Mouse (Mus musculus) midbrain, embryonic 13.5 days (tissue): ENCODE measurements around the gene Tceanc2. TPM values are rescaled to one million over a fixed set of nuclear protein-coding genes. Genes with fewer than 3 reads are reported as not detected.

Experiments used
- ATAC-seq: fragments of 200-750 bp; cut with Nextera tagmentation; 2 replicates; pipeline ENCODE4 v1.8.0; 2017; ENCODE audit warnings: mild to moderate bottlenecking, moderate TSS enrichment, moderate library complexity
- H3K27ac ChIP-seq: fragments of 300-500 bp; sonication (generic); 2 replicates; pipeline ENCODE4 v1.5.1; 2015; ENCODE audit warnings: inconsistent platforms, mild to moderate bottlenecking, moderate library complexity
- H3K27me3 ChIP-seq: fragments of 300-500 bp; sonication (generic); 2 replicates; pipeline ENCODE4 v1.6.1; 2015; ENCODE audit warnings: mild to moderate bottlenecking, inconsistent platforms
- H3K36me3 ChIP-seq: fragments of 300-500 bp; sonication (generic); 2 replicates; pipeline ENCODE4 v1.6.1; 2015; ENCODE audit warnings: mild to moderate bottlenecking, inconsistent platforms
- H3K4me1 ChIP-seq: fragments of 300-500 bp; sonication (generic); replicated peaks from 2 replicates; pipeline ENCODE4 v1.6.1; 2015; ENCODE audit warnings: inconsistent platforms
- H3K4me2 ChIP-seq: fragments of 300-500 bp; sonication (generic); replicated peaks from 2 replicates; pipeline ENCODE4 v1.6.1; 2015; ENCODE audit warnings: moderate library complexity, mild to moderate bottlenecking, inconsistent platforms
- H3K4me3 ChIP-seq: fragments of 300-500 bp; sonication (generic); replicated peaks from 2 replicates; pipeline ENCODE4 v1.5.1; 2015; ENCODE audit warnings: mild to moderate bottlenecking, inconsistent platforms
- H3K9ac ChIP-seq: fragments of 300-500 bp; sonication (generic); replicated peaks from 2 replicates; pipeline ENCODE4 v1.6.1; 2015; ENCODE audit warnings: mild to moderate bottlenecking, inconsistent platforms
- H3K9me3 ChIP-seq: fragments of 300-500 bp; sonication (generic); 2 replicates; pipeline ENCODE4 v1.6.1; 2016; ENCODE audit warnings: mild to moderate bottlenecking, inconsistent platforms
- WGBS: fragments of 180-500 bp; shearing (Covaris S2); methylation state at CpG from one replicate; pipeline ENCODE4 v1.1.7; 2015; 5-methylcytosine and 5-hydroxymethylcytosine counted together
- polyA plus RNA-seq: library from polyadenylated mRNA; unstranded; fragments of >200 nt; fragmentation: Nextera tagmentation; extraction: Ambion mirVana; gene quantifications from 2 replicates; pipeline ENCODE4 v1.2.1, GENCODE M21; 2015

Tceanc2 gene
- polyA plus RNA-seq, 1 experiment from 2014 or later = 28.4 TPM

DNA sequence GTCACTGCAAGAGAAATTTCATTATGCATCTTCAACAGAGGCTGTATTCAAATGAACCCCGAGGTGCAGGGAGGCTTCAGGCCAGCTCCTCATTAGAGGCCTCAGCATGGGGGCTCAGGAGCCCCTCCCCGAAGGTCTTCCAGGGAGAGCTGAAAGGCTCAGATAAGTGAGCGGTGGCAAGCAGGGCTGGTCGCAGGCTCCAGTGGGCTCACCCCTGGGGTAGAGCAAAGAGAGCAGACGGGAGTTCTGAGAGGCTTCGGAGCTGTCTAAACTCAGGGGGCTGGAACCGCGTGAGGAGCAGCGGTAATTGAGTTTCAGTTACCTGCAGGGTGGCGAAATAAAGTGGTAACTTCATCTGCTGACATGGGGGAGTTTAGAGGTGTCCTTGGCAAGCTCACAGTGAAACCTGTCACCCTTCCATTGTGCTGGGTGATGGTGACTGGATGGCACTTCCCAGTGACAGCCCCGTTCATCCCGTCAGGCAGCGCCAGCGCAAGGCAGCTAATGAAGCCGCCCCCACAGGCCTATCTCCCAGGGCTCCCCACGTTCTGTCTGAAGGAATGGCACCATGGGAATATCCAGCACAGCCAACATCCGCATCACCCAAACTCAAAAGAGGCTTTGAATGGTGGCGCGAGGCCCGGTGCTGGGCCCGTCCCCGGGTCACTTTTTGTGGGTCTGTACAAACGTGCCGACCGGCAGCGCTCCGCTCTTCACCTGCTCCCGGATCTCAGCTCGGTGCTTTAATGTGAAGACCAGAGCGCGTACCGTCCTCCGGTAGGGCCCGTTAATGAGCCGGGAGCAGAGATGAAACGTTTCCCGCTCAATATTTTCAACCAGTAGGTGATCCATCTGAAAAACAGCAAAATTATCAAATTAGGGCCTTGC is 39.7 kb downstream of the Tceanc2 start:
- no peaks in the 10 kb centered on the region for H3K27me3 ChIP-seq
- peaks cover 65% of the 10 kb centered on the region for H3K4me1 ChIP-seq
- no peak overlapping the region for H3K4me3 ChIP-seq
- ATAC-seq = peak; percentile 76
- H3K4me2 ChIP-seq = peak overlapping the region; percentile 27
- WGBS = 28% methylated on average over 37 of the region's 37 CpGs
- H3K36me3 ChIP-seq = no peaks in the 10 kb centered on the region
- peak overlapping the region; percentile 86 for H3K27ac ChIP-seq
- H3K9me3 ChIP-seq = no peaks in the 10 kb centered on the region
- H3K9ac ChIP-seq = peak overlapping the region; percentile 29; the same call in 1 of the 2 replicates

DNA sequence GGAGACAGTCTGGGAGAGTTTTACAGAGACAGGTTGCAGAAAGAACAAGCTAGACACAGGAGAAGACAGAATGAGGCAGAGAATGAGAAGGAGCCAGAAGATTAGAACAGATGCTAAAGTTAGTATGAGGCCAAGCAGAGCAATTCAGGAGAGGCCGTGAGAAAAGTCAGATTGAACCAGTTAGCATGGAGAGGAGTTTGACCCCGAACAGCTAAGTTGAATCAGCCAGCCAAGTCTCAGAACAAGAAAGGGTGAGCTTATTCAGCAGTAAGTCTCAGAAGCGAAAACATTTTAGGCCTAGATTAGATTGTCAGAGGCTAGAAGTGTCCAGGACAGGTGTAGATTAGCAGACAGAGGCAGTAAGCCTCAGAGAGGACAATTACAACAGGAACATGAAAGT is 42.4 kb downstream of the Tceanc2 start:
- no peak overlapping the region for H3K4me2 ChIP-seq
- no peak overlapping the region for H3K9ac ChIP-seq
- no peaks in the 10 kb centered on the region for H3K36me3 ChIP-seq
- H3K4me3 ChIP-seq = no peak overlapping the region
- H3K27ac ChIP-seq = no peak overlapping the region
- H3K4me1 ChIP-seq = peaks cover 55% of the 10 kb centered on the region
- ATAC-seq = no peak
- WGBS = 43% methylated on average over 3 of the region's 3 CpGs
- no peaks in the 10 kb centered on the region for H3K27me3 ChIP-seq
- no peaks in the 10 kb centered on the region for H3K9me3 ChIP-seq

DNA sequence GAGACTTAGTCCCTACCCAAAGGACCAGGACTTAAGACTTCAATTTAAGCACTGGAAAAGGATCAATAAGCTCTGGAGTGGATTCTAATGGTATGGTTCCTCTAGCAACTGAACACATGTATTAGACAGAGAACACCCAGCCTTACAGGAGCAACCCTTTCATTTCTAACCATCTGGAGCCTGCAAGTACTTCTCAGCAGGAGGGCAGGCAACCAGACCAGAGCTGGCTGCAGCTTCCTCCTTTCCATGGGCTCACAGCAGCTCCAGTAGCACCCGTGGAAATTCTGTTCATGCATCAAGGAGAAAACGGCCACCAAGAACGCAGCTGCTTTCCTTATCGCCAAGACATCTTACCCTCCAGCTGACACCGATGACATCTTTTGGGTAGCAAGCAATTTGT is 43.3 kb downstream of the Tceanc2 start:
- Histone ChIP-seq H3K27ac (no peak overlapping the region), H3K27me3 (no peaks in the 10 kb centered on the region), H3K4me1 (peaks cover 56% of the 10 kb centered on the region), H3K9me3 (no peaks in the 10 kb centered on the region), H3K9ac (no peak overlapping the region), H3K4me2 (no peak overlapping the region), H3K4me3 (no peak overlapping the region), H3K36me3 (no peaks in the 10 kb centered on the region)
- WGBS = 87% methylated on average over 5 of the region's 5 CpGs
- ATAC-seq = no peak

DNA sequence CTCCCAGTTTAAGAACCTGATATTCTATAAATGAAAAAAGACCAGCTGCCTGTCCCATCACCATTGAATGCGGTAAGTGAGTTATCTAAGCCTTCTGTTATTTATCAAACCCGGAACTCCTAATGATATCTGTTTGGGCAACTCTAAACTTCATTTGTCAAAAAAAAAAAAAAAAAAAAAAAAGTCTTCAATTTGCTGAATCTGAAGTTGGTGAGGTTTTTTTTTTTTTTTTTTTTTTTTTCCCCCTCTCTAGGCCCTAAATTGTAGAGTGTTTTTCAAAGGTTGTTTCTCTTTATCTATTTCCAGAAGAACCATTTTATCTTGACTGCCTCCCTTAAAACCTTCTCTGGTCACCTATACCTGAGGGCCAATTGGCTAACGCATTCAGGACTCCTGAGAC is 44.0 kb downstream of the Tceanc2 start:
- H3K4me1 ChIP-seq = peaks cover 56% of the 10 kb centered on the region
- WGBS = 94% methylated on average over 3 of the region's 3 CpGs
- ATAC-seq = no peak

DNA sequence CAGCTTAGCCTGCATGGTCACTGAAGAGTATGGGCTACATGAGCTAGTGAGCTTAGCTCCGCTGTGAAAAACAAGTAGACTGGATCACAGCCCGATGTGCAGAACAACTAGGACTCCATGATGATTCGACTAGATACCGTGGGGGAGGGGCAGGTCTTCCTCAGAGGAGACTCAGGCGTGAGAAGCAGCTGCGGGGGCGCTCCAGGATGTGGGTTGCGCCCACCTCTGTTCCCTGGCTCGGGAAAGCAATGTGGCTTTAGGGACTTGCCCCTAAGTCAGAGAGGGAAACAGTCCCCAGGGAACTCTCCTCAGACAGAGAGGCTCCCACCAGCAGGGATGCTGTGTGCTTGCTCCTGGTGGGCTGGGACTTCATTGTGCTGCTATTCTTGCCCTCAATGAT is 48.4 kb downstream of the Tceanc2 start:
- no peak for ATAC-seq
- WGBS = 19% methylated on average over 9 of the region's 9 CpGs

More for the DNA sequence above, 44.0 kb downstream of the Tceanc2 start:
- no peaks in the 10 kb centered on the region for H3K36me3 ChIP-seq
- no peak overlapping the region for H3K9ac ChIP-seq
- no peaks in the 10 kb centered on the region for H3K27me3 ChIP-seq
- H3K4me2 ChIP-seq = no peak overlapping the region
- H3K4me3 ChIP-seq = no peak overlapping the region
- H3K27ac ChIP-seq = no peak overlapping the region
- H3K9me3 ChIP-seq = no peaks in the 10 kb centered on the region

DNA sequence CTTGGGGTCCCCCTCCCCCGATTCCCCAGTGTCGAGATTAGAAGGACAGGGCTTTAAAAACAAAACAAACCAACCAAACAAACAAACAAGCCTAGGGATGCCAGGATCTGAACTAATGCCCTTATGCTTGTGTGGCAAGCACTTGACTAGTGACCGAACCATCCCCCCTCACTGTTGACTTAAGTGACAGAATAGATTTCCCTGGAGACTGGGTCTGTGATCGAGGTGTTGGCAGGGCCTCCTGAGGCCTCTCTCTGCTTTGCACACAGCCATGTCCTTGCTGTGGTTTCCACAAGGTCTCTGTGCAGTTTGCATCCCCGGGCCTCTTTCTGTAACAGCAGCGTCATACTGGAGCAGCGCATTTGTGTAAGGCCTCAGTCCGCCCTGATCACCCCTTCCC is 49.5 kb downstream of the Tceanc2 start:
- H3K4me2 ChIP-seq = no peak overlapping the region
- H3K27ac ChIP-seq = peak overlapping the region; percentile 80; the same call in 1 of the 2 replicates
- no peak for ATAC-seq
- H3K9ac ChIP-seq = no peak overlapping the region
- no peaks in the 10 kb centered on the region for H3K27me3 ChIP-seq
- no peak overlapping the region for H3K4me3 ChIP-seq
- H3K36me3 ChIP-seq = no peaks in the 10 kb centered on the region
- peaks cover 60% of the 10 kb centered on the region for H3K4me1 ChIP-seq
- H3K9me3 ChIP-seq = no peaks in the 10 kb centered on the region
- WGBS = 73% methylated on average over 8 of the region's 8 CpGs

More for the DNA sequence above, 48.4 kb downstream of the Tceanc2 start:
- no peaks in the 10 kb centered on the region for H3K36me3 ChIP-seq
- H3K4me1 ChIP-seq = peaks cover 56% of the 10 kb centered on the region
- H3K27ac ChIP-seq = no peak overlapping the region
- no peaks in the 10 kb centered on the region for H3K27me3 ChIP-seq
- no peak overlapping the region for H3K4me2 ChIP-seq
- H3K4me3 ChIP-seq = no peak overlapping the region
- no peak overlapping the region for H3K9ac ChIP-seq
- H3K9me3 ChIP-seq = no peaks in the 10 kb centered on the region

DNA sequence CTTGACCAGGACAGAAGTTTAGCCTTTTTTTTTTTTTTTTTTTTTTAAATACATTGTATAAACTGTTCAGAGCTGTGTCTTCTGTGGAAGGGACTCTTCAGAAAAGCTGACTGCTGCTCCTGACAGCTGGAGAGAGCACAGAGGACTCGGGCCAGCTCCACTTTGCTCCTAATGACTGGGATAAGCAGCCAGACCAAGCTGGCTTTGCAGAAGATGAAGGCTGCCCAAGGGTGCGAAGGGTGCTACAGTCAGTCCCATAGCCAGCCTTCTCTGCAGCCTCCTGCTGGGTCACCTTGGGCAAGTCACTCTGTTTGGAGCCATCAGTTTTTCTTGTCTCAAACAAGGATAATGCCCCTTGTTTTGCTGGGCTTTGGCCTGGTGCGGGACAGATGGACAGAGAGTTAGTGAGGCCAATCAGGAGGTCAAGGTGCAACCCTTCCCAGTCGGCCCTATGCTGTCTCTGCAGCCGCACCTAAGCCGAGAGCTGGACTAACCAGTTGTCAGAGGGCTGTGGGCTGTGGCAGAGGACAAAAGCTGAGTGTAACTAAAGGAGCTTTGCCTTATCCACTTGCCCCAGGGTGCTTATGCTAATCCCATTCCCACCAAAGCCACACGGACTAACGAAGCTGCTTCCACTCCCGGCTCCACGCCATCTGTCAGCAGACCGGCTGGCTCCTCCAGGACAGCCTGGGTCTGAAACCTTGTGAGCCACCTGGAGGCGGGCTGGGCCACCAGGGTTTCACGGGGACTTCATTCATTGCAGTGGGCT is 50.8 kb downstream of the Tceanc2 start:
- WGBS = 9% methylated on average over 13 of the region's 13 CpGs
- Histone ChIP-seq H3K9me3 (no peaks in the 10 kb centered on the region), H3K36me3 (no peaks in the 10 kb centered on the region), H3K9ac (0 out of 2 replicates have a peak overlapping the region, but pooled peaks have one; percentile 23), H3K4me3 (no peak overlapping the region), H3K27me3 (no peaks in the 10 kb centered on the region), H3K4me2 (no peak overlapping the region), H3K4me1 (peaks cover 61% of the 10 kb centered on the region), H3K27ac (peak overlapping the region; percentile 80)
- ATAC-seq = peak; percentile 87

DNA sequence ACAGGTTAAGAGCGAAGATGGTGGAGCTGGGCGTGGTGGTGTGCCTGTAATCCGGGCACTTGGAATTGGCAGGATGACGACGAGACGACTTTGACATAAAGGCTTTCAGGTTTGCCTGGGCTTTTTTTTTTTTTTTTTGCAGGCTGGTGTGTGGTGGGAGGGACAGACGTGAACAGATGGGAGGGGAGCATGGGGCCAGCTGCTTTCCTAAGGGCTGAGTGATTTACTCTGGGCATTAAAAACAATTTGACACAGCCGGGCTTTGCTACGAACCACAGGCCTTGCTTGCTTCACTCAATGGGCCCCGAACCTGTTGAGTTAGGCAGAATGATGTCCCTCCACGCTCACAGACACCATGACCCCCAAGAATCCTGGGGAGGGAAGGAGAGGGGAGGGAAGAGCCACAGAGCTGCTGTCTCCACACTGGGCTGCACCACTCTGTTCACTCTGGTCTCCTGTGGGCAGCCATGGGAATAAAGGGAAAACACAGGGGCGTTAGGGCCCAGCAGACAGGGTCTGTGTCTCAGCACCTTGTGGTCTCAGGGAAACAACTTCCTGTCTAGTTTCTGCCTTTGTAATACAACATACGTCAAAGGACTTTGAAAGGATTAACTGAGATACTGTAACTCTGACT is 51.9 kb downstream of the Tceanc2 start:
- Histone ChIP-seq H3K9ac (no peak overlapping the region), H3K27me3 (no peaks in the 10 kb centered on the region), H3K9me3 (no peaks in the 10 kb centered on the region), H3K4me1 (peaks cover 61% of the 10 kb centered on the region), H3K4me3 (no peak overlapping the region), H3K36me3 (no peaks in the 10 kb centered on the region), H3K27ac (peak overlapping the region; percentile 80), H3K4me2 (no peak overlapping the region)
- 35% methylated on average over 13 of the region's 13 CpGs for whole genome bisulfite sequencing
- ATAC-seq = peak; percentile 31; the same call in 1 of the 2 replicates

DNA sequence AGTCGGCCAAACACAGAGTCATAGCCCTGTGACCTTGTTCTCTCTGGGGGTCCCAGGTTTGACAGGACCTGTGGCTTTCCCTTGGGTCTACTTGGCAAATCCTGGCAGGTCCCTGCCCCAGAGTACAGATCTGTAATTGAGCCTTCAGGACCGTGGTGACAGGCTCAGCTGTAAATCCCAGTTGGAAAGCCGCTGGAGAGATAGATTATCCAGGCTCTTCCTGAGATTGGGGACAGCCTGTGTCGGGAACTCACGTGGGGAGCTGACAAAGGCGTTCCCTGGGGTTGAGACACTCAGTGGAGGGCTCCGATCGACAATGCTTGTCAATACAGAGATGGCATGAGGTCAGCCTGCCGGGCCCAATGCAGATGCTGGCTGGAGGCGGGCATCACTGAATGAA is 52.5 kb downstream of the Tceanc2 start:
- H3K4me2 ChIP-seq = no peak overlapping the region
- no peak overlapping the region; the same call in 1 of the 2 replicates for H3K9ac ChIP-seq
- no peaks in the 10 kb centered on the region for H3K36me3 ChIP-seq
- ATAC-seq = no peak
- no peak overlapping the region for H3K4me3 ChIP-seq
- WGBS = 23% methylated on average over 10 of the region's 10 CpGs
- no peaks in the 10 kb centered on the region for H3K27me3 ChIP-seq
- no peaks in the 10 kb centered on the region for H3K9me3 ChIP-seq
- H3K27ac ChIP-seq = peak overlapping the region; percentile 64
- peaks cover 64% of the 10 kb centered on the region for H3K4me1 ChIP-seq

DNA sequence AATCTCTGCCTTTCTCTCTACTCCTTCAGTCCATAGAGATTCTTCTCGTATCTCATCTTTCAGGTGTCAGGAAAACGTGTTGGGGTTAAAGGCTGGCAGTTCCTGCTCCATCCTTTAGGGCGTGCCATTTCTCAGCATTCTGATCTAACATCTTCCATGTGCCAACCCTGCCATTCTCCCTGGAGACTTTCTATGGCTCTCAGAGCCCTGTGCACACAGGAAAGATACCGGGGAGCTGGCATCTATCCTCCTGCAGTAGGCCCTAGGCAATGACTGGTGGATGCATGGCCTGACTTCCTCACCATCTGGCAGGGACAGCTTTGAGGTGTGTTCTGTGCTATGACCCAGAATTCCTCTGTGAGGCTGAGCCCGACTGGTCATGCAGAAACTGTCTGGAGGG is 53.8 kb downstream of the Tceanc2 start:
- no peak for ATAC-seq
- WGBS = 52% methylated on average over 5 of the region's 5 CpGs
- Histone ChIP-seq H3K27ac (no peak overlapping the region), H3K9me3 (no peaks in the 10 kb centered on the region), H3K4me3 (no peak overlapping the region), H3K9ac (no peak overlapping the region), H3K36me3 (no peaks in the 10 kb centered on the region), H3K4me2 (no peak overlapping the region), H3K4me1 (peaks cover 63% of the 10 kb centered on the region), H3K27me3 (no peaks in the 10 kb centered on the region)

DNA sequence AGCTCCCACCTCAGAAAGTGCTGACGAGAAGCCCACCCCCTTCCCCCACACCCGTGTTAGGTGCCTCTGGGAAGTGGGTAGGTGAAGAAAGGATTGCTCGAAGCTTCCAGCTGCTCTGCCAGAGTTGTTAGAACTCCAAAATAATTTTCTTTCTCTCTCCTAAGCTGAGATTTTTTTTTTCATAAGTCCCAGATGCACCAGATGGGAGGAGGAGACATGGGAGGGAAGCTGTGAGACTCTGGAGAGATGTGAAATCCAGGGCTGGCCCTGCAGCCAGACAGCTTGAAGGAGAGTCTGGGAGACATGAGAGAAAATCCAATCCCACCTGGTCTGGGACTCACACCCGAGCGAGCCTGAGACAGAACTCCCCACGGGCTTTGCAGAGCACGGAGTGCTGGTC is 54.5 kb downstream of the Tceanc2 start:
- H3K4me1 ChIP-seq = peaks cover 56% of the 10 kb centered on the region
- WGBS = 76% methylated on average over 7 of the region's 7 CpGs
- no peaks in the 10 kb centered on the region for H3K36me3 ChIP-seq
- no peak overlapping the region for H3K4me3 ChIP-seq
- H3K27ac ChIP-seq = no peak overlapping the region
- H3K4me2 ChIP-seq = no peak overlapping the region
- no peaks in the 10 kb centered on the region for H3K9me3 ChIP-seq
- no peak overlapping the region; the same call in 1 of the 2 replicates for H3K9ac ChIP-seq
- ATAC-seq = no peak
- H3K27me3 ChIP-seq = no peaks in the 10 kb centered on the region
